Mouse (Mus musculus) limb, embryonic 11.5 days (tissue): ENCODE measurements at regions not wholly inside any gene's neighbourhood (a gene's known extent, or its start where the extent isn't known, plus 50 kb on each side); places are given as distances from the start of the nearest gene placed in this dataset.

ENCODE experiments used
- ATAC-seq: fragments of 200-750 bp; cut with Nextera tagmentation; 2 replicates; pipeline ENCODE4 v1.8.0; 2017; ENCODE audit warnings: low read depth; ENCODE audit not compliant: insufficient number of reproducible peaks, low FRiP score, low TSS enrichment
- DNase-seq: peaks from one replicate; pipeline ENCODE4 v3.0.0-alpha.2; 2015; ENCODE audit warnings: low spot score
- H3K27ac ChIP-seq: fragments of 300-500 bp; sonication (generic); replicated peaks from 2 replicates; pipeline ENCODE4 v1.5.1; 2014; ENCODE audit warnings: low read depth, mild to moderate bottlenecking, low read length
- H3K27me3 ChIP-seq: fragments of 300-500 bp; sonication (generic); 2 replicates; pipeline ENCODE4 v1.6.1; 2014; ENCODE audit warnings: mild to moderate bottlenecking, low read length, mixed read lengths; ENCODE audit not compliant: control insufficient read depth, insufficient read depth
- H3K36me3 ChIP-seq: fragments of 300-500 bp; sonication (generic); 2 replicates; pipeline ENCODE4 v1.6.1; 2014; ENCODE audit warnings: mild to moderate bottlenecking, low read length, moderate library complexity, mixed read lengths; ENCODE audit not compliant: control insufficient read depth, insufficient read depth
- H3K4me1 ChIP-seq: fragments of 300-500 bp; sonication (generic); 2 replicates; pipeline ENCODE4 v1.6.1; 2014; ENCODE audit warnings: low read length, mixed read lengths; ENCODE audit not compliant: control insufficient read depth, insufficient read depth
- H3K4me2 ChIP-seq: fragments of 300-500 bp; sonication (generic); 2 replicates; pipeline ENCODE4 v1.6.1; 2014; ENCODE audit warnings: low read depth, mild to moderate bottlenecking, moderate library complexity; ENCODE audit not compliant: severe bottlenecking
- H3K4me3 ChIP-seq: fragments of 300-500 bp; sonication (generic); 2 replicates; pipeline ENCODE4 v1.5.1; 2014; ENCODE audit warnings: low read depth, low read length
- H3K9ac ChIP-seq: fragments of 300-500 bp; sonication (generic); 2 replicates; pipeline ENCODE4 v1.6.1; 2014; ENCODE audit warnings: mild to moderate bottlenecking, low read length
- H3K9me3 ChIP-seq: fragments of 300-500 bp; sonication (generic); 2 replicates; pipeline ENCODE4 v1.6.1; 2016; ENCODE audit warnings: low read length; ENCODE audit not compliant: control insufficient read depth
- WGBS: fragments of 180-500 bp; shearing (Covaris S2); extraction: QIAGEN DNeasy Blood & Tissue Kit; methylation state at CpG from one replicate; pipeline ENCODE4 v1.1.7; 2014; 5-methylcytosine and 5-hydroxymethylcytosine counted together

DNA sequence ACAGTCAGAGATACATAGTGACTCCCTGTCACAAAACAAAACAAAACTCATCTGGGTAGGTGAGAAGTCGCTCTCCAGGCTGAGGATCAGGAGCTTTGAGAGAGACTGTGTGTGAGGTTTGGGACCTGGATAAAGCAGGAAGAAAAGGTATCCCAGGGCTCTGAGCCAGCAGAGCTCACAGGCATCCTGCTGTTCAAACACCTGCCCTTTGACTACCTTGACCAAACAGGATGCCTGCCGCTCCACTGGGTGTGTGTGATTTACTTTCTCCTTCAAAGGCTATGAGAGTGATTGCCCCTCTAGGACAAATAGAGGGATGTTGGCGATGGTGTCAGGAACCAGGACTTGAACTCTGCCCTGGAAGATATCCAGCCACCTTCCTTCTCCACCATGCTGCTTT lies 674.3 kb downstream of the Zfp706 start:
- DNase-seq, result no peak
- 64% methylated on average over 3 of the region's 3 CpGs for WGBS
- no peak overlapping the region for H3K9ac ChIP-seq
- no peaks in the 10 kb centered on the region for H3K27me3 ChIP-seq
- no peak overlapping the region for H3K4me3 ChIP-seq
- no peaks in the 10 kb centered on the region for H3K9me3 ChIP-seq
- no peak overlapping the region for H3K4me2 ChIP-seq
- ATAC-seq, result no peak
- H3K36me3 ChIP-seq, result no peaks in the 10 kb centered on the region
- no peaks in the 10 kb centered on the region for H3K4me1 ChIP-seq
- H3K27ac ChIP-seq, result no peak overlapping the region
